Mouse (Mus musculus) regulatory T cell (primary cell): Measurements from ENCODE around the gene Il22.
"Not testable (repeated sequence)": the region's sequence is repeated elsewhere in the genome, so short reads cannot be mapped to it uniquely, and the experiment has no call there.

ENCODE experiments used
- in situ Hi-C: fragments of 300-600 bp; cut with MboI, MseI; formaldehyde crosslinking; loops from one replicate; pipeline ENCODE4 v1.15.1; 2025; ENCODE audit warnings: high pct_unique_total_duplicates

Il22 gene

GRCm38 (mm10) chr10:118204642-118205041 is at the start of gene Il22:
Il22 (plus strand) TSS chr10:118204942.
- in situ Hi-C loops: loop anchor here (5.0 kb wide), 1 partner anchor 88 kb away; no protein-coding TSS in a partner anchor

- in situ Hi-C loops: no loop called here
Observed at GRCm38 (mm10) chr10:118155932-118156331, 48.8 kb upstream of the Il22 start.

GRCm38 (mm10) chr10:118161131-118161530 is 43.6 kb upstream of the Il22 start:
- in situ Hi-C loops: loop anchor here (10.0 kb wide), 1 partner anchor 374 kb away; no protein-coding TSS in a partner anchor

- in situ Hi-C loops: loop anchor here (10.0 kb wide), 1 partner anchor 366 kb away; no protein-coding TSS in a partner anchor
Observed at GRCm38 (mm10) chr10:118169212-118169611, 35.5 kb upstream of the Il22 start.

GRCm38 (mm10) chr10:118172416-118172815 is 32.3 kb upstream of the Il22 start:
- in situ Hi-C loops: no loop called here

GRCm38 (mm10) chr10:118172876-118173275 is 31.9 kb upstream of the Il22 start:
- in situ Hi-C loops: no loop called here

GRCm38 (mm10) chr10:118175542-118175941 is 29.2 kb upstream of the Il22 start:
- in situ Hi-C loops: not testable (repeated sequence)

- in situ Hi-C loops: no loop called here
Observed at GRCm38 (mm10) chr10:118178735-118179151, 26.0 kb upstream of the Il22 start.

GRCm38 (mm10) chr10:118179265-118179664 is 25.5 kb upstream of the Il22 start:
- in situ Hi-C loops: no loop called here

- in situ Hi-C loops: not testable (repeated sequence)
Observed at GRCm38 (mm10) chr10:118195150-118195549, 9.6 kb upstream of the Il22 start.

GRCm38 (mm10) chr10:118215719-118216393 is 11.1 kb downstream of the Il22 start:
- in situ Hi-C loops: not testable (repeated sequence)

- in situ Hi-C loops: not testable (repeated sequence)
Observed at GRCm38 (mm10) chr10:118227629-118228028, 22.9 kb downstream of the Il22 start.

- in situ Hi-C loops: not testable (repeated sequence)
Observed at GRCm38 (mm10) chr10:118232607-118233006, 27.9 kb downstream of the Il22 start.

- in situ Hi-C loops: loop anchor here (10.0 kb wide), 1 partner anchor 74 kb away; no protein-coding TSS in a partner anchor
Observed at GRCm38 (mm10) chr10:118240680-118241079, 35.9 kb downstream of the Il22 start, which contains the start of gene Gm32717. Gm32717 (minus strand) TSS chr10:118240780.

GRCm38 (mm10) chr10:118249006-118249595 is 44.4 kb downstream of the Il22 start:
- in situ Hi-C loops: loop anchor here (5.0 to 10.0 kb wide), 2 partner anchors 66 to 123 kb away; no protein-coding TSS in a partner anchor

- in situ Hi-C loops: no loop called here
Observed at GRCm38 (mm10) chr10:118250852-118251295, 46.1 kb downstream of the Il22 start.

- in situ Hi-C loops: not testable (repeated sequence)
Observed at GRCm38 (mm10) chr10:118258388-118258787, 53.6 kb downstream of the Il22 start, which contains the start of gene Gm32802. Gm32802 (plus strand) TSS chr10:118258688.
